Mouse (Mus musculus): Measurements from ENCODE around the gene Spen.
"Not testable (repeated sequence)": the region's sequence is repeated elsewhere in the genome, so short reads cannot be mapped to it uniquely, and the experiment has no call there.

Gene Spen

GRCm38 (mm10) chr4:141559898-141560263 is 21.5 kb upstream of the Spen start:
- in situ Hi-C loops (cut with MboI), result loop anchor here (10.0 kb wide), 1 partner anchor 125 kb away; the partner anchor contains the start of gene Srarp

- in situ Hi-C loops (cut with MboI), result no loop called here
Measured at GRCm38 (mm10) chr4:141559131-141559897, 20.9 kb upstream of the Spen start.

GRCm38 (mm10) chr4:141558658-141559057 is 20.3 kb upstream of the Spen start:
- in situ Hi-C loops (cut with MboI), result no loop called here

- in situ Hi-C loops (cut with MboI), result not testable (repeated sequence)
Measured at GRCm38 (mm10) chr4:141556163-141556562, 17.8 kb upstream of the Spen start.

- in situ Hi-C loops (cut with MboI), result not testable (repeated sequence)
Measured at GRCm38 (mm10) chr4:141554255-141554865, 16.0 kb upstream of the Spen start.

- in situ Hi-C loops (cut with MboI), result no loop called here
Measured at GRCm38 (mm10) chr4:141552484-141552883, 14.1 kb upstream of the Spen start.

- in situ Hi-C loops (cut with MboI), result no loop called here
Measured at GRCm38 (mm10) chr4:141547299-141547698, 8.9 kb upstream of the Spen start.

GRCm38 (mm10) chr4:141546334-141547200 is 8.2 kb upstream of the Spen start:
- in situ Hi-C loops (cut with MboI), result no loop called here

- in situ Hi-C loops (cut with MboI), result no loop called here
Measured at GRCm38 (mm10) chr4:141545743-141546333, 7.4 kb upstream of the Spen start.

- in situ Hi-C loops (cut with MboI), result no loop called here
Measured at GRCm38 (mm10) chr4:141545071-141545742, 6.8 kb upstream of the Spen start.

- in situ Hi-C loops (cut with MboI), result no loop called here
Measured at GRCm38 (mm10) chr4:141544536-141544935, 6.1 kb upstream of the Spen start.

- in situ Hi-C loops (cut with MboI), result no loop called here
Measured at GRCm38 (mm10) chr4:141543593-141543992, 5.2 kb upstream of the Spen start.

- in situ Hi-C loops (cut with MboI), result no loop called here
Measured at GRCm38 (mm10) chr4:141541851-141542250, 3.5 kb upstream of the Spen start.

- in situ Hi-C loops (cut with MboI), result no loop called here
Measured at GRCm38 (mm10) chr4:141540844-141541243, 2.4 kb upstream of the Spen start.

GRCm38 (mm10) chr4:141539213-141539767 is 893 bp upstream of the Spen start:
- in situ Hi-C loops (cut with MboI), result no loop called here

- in situ Hi-C loops (cut with MboI), result no loop called here
Measured at GRCm38 (mm10) chr4:141537706-141538407, 540 bp downstream of the Spen start.

GRCm38 (mm10) chr4:141537226-141537610 is 1.2 kb downstream of the Spen start:
- in situ Hi-C loops (cut with MboI), result no loop called here

- in situ Hi-C loops (cut with MboI), result no loop called here
Measured at GRCm38 (mm10) chr4:141536291-141537225, 1.8 kb downstream of the Spen start.

GRCm38 (mm10) chr4:141534947-141535680 is 3.3 kb downstream of the Spen start:
- in situ Hi-C loops (cut with MboI), result no loop called here
